Mouse (Mus musculus) neural tube, embryonic 15.5 days (tissue): ENCODE measurements around the gene Cpne7. TPM values are rescaled to one million over a fixed set of nuclear protein-coding genes. Genes with fewer than 3 reads are reported as not detected.
A peak's percentile ranks its signal among the peaks of the same experiment; 100 is the strongest.

Experiments
- ATAC-seq: fragments of 200-750 bp; cut with Nextera tagmentation; 2 replicates; pipeline ENCODE4 v1.8.0; 2017; ENCODE audit warnings: mild to moderate bottlenecking, moderate TSS enrichment, moderate library complexity; ENCODE audit not compliant: low FRiP score
- H3K27ac ChIP-seq: fragments of 300-500 bp; sonication (generic); replicated peaks from 2 replicates; pipeline ENCODE4 v1.5.1; 2015; ENCODE audit warnings: mild to moderate bottlenecking, inconsistent platforms
- H3K27me3 ChIP-seq: fragments of 300-500 bp; sonication (generic); replicated peaks from 2 replicates; pipeline ENCODE4 v1.6.1; 2015; ENCODE audit warnings: inconsistent platforms
- H3K36me3 ChIP-seq: fragments of 300-500 bp; sonication (generic); 2 replicates; pipeline ENCODE4 v1.6.1; 2015; ENCODE audit warnings: inconsistent platforms
- H3K4me1 ChIP-seq: fragments of 300-500 bp; sonication (generic); 2 replicates; pipeline ENCODE4 v1.6.1; 2015; ENCODE audit warnings: inconsistent platforms
- H3K4me2 ChIP-seq: fragments of 300-500 bp; sonication (generic); 2 replicates; pipeline ENCODE4 v1.6.1; 2015; ENCODE audit warnings: inconsistent platforms, mild to moderate bottlenecking, moderate library complexity
- H3K4me3 ChIP-seq: fragments of 300-500 bp; sonication (generic); replicated peaks from 2 replicates; pipeline ENCODE4 v1.5.1; 2015; ENCODE audit warnings: mild to moderate bottlenecking, inconsistent platforms
- H3K9ac ChIP-seq: fragments of 300-500 bp; sonication (generic); replicated peaks from 2 replicates; pipeline ENCODE4 v1.6.1; 2015; ENCODE audit warnings: mild to moderate bottlenecking, inconsistent platforms
- H3K9me3 ChIP-seq: fragments of 300-500 bp; sonication (generic); replicated peaks from 2 replicates; pipeline ENCODE4 v1.6.1; 2016; ENCODE audit warnings: inconsistent platforms
- WGBS: fragments of 180-500 bp; shearing (Covaris S2); methylation state at CpG from one replicate; pipeline ENCODE4 v1.1.7; 2015; ENCODE audit warnings: mixed read lengths; 5-methylcytosine and 5-hydroxymethylcytosine counted together
- polyA plus RNA-seq: library from polyadenylated mRNA; unstranded; fragments of >200 nt; fragmentation: Nextera tagmentation; extraction: Ambion mirVana; gene quantifications from 2 replicates; pipeline ENCODE4 v1.2.1, GENCODE M21; 2015

The Cpne7 gene
- polyA plus RNA-seq, 1 experiment from 2014 or later, result 4.7 TPM

DNA sequence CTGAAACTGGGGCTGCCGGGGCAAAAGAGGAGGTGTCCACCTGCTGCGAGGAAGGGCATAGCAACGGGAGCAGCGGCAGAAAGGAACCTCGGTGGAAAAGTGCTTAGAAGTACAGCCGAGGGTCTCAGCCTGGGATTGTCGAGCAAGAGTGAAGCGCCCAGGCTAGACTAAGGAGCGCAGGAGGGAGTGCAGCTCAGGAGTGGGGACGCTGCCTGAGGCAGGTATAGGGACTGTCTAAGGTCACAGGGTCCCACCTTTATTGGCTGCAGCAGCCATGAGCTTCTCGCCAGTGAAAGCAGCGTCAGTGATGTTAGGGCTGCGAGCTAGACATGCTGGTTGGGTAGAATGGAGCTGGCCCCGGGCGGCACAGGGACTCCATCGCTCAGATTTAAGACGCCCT is 570 bp downstream of the Cpne7 start:
- H3K4me2 ChIP-seq, result peak overlapping the region; percentile 89
- no peak overlapping the region for H3K27ac ChIP-seq
- peaks cover 57% of the 10 kb centered on the region for H3K27me3 ChIP-seq
- H3K9ac ChIP-seq, result peak overlapping the region; percentile 51
- H3K36me3 ChIP-seq, result no peaks in the 10 kb centered on the region
- WGBS, result 2% methylated on average over 17 of the region's 17 CpGs
- no peak for ATAC-seq
- no peaks in the 10 kb centered on the region for H3K9me3 ChIP-seq
- H3K4me1 ChIP-seq, result peaks cover 18% of the 10 kb centered on the region
- peak overlapping the region; percentile 47 for H3K4me3 ChIP-seq

DNA sequence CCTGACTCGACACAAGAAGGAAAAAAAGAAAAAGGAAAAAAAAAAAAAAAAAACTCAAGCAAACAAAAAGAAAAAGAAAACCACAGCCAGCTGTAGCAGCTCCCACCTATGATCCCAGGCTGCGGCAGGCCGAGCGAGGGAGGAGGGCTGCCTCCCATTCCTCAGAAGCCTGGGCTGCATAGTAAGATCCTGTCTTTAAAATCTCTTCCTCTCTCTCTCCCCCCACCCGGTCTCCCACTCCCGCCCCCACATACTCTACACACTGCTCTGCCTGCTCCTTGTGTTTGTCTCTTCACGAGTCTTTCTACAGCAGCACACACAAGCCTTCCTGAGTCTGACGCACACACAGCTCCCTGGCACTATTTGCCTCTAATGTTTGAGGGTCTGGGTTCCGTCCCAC is 4.9 kb downstream of the Cpne7 start:
- Histone ChIP-seq H3K4me2 (no peak overlapping the region), H3K4me3 (no peak overlapping the region), H3K9me3 (no peaks in the 10 kb centered on the region), H3K9ac (no peak overlapping the region), H3K36me3 (no peaks in the 10 kb centered on the region), H3K4me1 (peaks cover 11% of the 10 kb centered on the region), H3K27ac (no peak overlapping the region), H3K27me3 (peaks cover 62% of the 10 kb centered on the region)
- 76% methylated on average over 9 of the region's 9 CpGs for WGBS
- ATAC-seq, result no peak

DNA sequence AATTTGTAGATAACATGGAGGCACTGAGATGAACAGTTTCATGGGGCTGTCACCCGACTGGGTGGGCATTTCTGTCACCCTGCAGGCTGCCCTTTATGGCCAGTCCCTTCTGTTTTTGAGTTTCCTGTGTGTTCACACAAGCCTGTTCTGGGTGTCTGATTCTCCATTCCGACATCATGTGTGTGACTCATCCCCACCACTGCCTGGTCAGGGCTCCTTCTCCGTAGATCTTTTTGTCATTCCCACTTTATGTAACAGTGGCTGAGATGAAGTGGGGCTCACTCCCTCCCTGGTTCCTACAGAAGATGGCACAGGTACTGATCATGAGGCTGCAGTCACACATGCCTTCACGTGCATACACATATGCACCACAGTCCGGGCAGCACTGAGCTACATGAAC is 5.5 kb downstream of the Cpne7 start:
- no peak overlapping the region for H3K4me3 ChIP-seq
- no peak overlapping the region for H3K4me2 ChIP-seq
- no peaks in the 10 kb centered on the region for H3K36me3 ChIP-seq
- peaks cover 61% of the 10 kb centered on the region for H3K27me3 ChIP-seq
- ATAC-seq, result no peak
- WGBS, result 85% methylated on average over 5 of the region's 5 CpGs
- H3K27ac ChIP-seq, result no peak overlapping the region
- H3K4me1 ChIP-seq, result peaks cover 5% of the 10 kb centered on the region
- no peaks in the 10 kb centered on the region for H3K9me3 ChIP-seq
- H3K9ac ChIP-seq, result no peak overlapping the region

GRCm38 (mm10) chr8:123126193-123126816 is 9.1 kb downstream of the Cpne7 start:
- ATAC-seq, result no peak
- Histone ChIP-seq H3K4me3 (no peak overlapping the region), H3K27me3 (peaks cover 38% of the 10 kb centered on the region), H3K4me1 (no peaks in the 10 kb centered on the region; the same call in 1 of the 2 replicates), H3K4me2 (no peak overlapping the region), H3K9ac (no peak overlapping the region), H3K36me3 (no peaks in the 10 kb centered on the region), H3K27ac (no peak overlapping the region), H3K9me3 (no peaks in the 10 kb centered on the region)
- 5% methylated on average over 19 of the region's 19 CpGs for WGBS

- WGBS, result 71% methylated on average over 9 of the region's 9 CpGs
- ATAC-seq, result no peak
- no peak overlapping the region for H3K9ac ChIP-seq
- no peaks in the 10 kb centered on the region for H3K36me3 ChIP-seq
- H3K27me3 ChIP-seq, result peaks cover 20% of the 10 kb centered on the region
- no peaks in the 10 kb centered on the region for H3K9me3 ChIP-seq
- H3K4me1 ChIP-seq, result peaks cover 15% of the 10 kb centered on the region
- H3K4me2 ChIP-seq, result no peak overlapping the region
- no peak overlapping the region for H3K27ac ChIP-seq
- no peak overlapping the region for H3K4me3 ChIP-seq
Measured at GRCm38 (mm10) chr8:123131041-123131440, 13.9 kb downstream of the Cpne7 start.

GRCm38 (mm10) chr8:123132953-123133352 is 15.8 kb downstream of the Cpne7 start:
- no peak overlapping the region for H3K4me3 ChIP-seq
- no peak overlapping the region for H3K9ac ChIP-seq
- H3K4me2 ChIP-seq, result no peak overlapping the region
- H3K27ac ChIP-seq, result no peak overlapping the region
- WGBS, result 94% methylated on average over 2 of the region's 2 CpGs
- H3K4me1 ChIP-seq, result peaks cover 21% of the 10 kb centered on the region
- peaks cover 6% of the 10 kb centered on the region; the same call in 1 of the 2 replicates for H3K27me3 ChIP-seq
- no peak for ATAC-seq
- no peaks in the 10 kb centered on the region for H3K9me3 ChIP-seq
- no peaks in the 10 kb centered on the region for H3K36me3 ChIP-seq

- H3K27me3 ChIP-seq, result peaks cover 5% of the 10 kb centered on the region; the same call in 1 of the 2 replicates
- H3K4me1 ChIP-seq, result peaks cover 24% of the 10 kb centered on the region
- H3K9ac ChIP-seq, result no peak overlapping the region; the same call in 1 of the 2 replicates
- no peak overlapping the region for H3K4me2 ChIP-seq
- no peak for ATAC-seq
- H3K27ac ChIP-seq, result no peak overlapping the region
- no peak overlapping the region for H3K4me3 ChIP-seq
- WGBS, result 92% methylated on average over 11 of the region's 11 CpGs
- no peaks in the 10 kb centered on the region for H3K36me3 ChIP-seq
- no peaks in the 10 kb centered on the region for H3K9me3 ChIP-seq
Measured at GRCm38 (mm10) chr8:123134149-123134713, 17.1 kb downstream of the Cpne7 start.

DNA sequence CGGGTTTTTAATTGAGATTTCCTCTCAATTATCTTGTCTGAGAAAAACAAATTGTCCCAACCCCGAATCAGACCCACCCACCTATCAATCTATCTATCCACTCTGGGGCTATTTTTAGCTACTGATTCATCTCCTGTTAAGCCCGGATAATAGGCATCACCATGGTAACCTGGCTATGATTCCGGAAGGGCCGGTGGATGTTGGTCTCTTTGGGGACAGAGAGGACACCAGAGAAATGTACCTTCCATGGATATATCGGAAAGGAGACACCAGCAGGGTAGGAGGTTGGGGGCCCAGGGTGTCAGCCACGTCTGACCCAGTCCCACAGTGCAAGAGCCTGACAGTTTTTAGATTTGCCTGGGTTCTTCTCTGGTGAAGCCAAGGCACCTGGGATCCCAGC is 18.2 kb downstream of the Cpne7 start:
- ATAC-seq, result peak; percentile 80; the same call in 1 of the 2 replicates
- Histone ChIP-seq H3K36me3 (no peaks in the 10 kb centered on the region), H3K4me2 (peak overlapping the region; percentile 25), H3K27me3 (no peaks in the 10 kb centered on the region), H3K27ac (peak overlapping the region; percentile 39), H3K4me1 (peaks cover 24% of the 10 kb centered on the region), H3K9ac (no peak overlapping the region), H3K9me3 (no peaks in the 10 kb centered on the region), H3K4me3 (no peak overlapping the region)
- WGBS, result 11% methylated on average over 7 of the region's 7 CpGs

DNA sequence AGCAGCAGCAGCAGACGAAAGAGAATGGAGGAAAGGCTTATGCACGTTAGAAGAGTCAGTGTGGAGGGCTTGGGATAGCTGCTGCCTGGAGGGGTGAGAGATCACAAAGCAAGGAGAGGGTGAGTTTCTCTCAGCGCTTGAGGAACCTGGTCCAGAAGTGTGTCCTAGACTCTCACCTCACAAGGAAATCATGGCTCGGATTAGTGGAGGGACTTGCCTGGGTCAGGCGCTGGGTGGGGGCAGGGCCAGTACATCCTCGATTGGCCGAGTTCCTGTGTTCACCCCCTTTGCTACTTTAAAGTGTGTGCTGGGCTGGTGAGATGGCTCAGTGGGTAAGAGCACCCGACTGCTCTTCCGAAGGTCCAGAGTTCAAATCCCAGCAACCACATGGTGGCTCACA is 18.6 kb downstream of the Cpne7 start:
- no peaks in the 10 kb centered on the region for H3K36me3 ChIP-seq
- peak overlapping the region; percentile 39 for H3K27ac ChIP-seq
- no peaks in the 10 kb centered on the region for H3K27me3 ChIP-seq
- ATAC-seq, result 0 out of 2 replicates have a peak, but pooled peaks have one; percentile 7
- no peak overlapping the region for H3K9ac ChIP-seq
- H3K4me3 ChIP-seq, result no peak overlapping the region
- H3K4me2 ChIP-seq, result peak overlapping the region; percentile 25
- H3K9me3 ChIP-seq, result no peaks in the 10 kb centered on the region
- 51% methylated on average over 9 of the region's 9 CpGs for WGBS
- peaks cover 24% of the 10 kb centered on the region for H3K4me1 ChIP-seq

- Histone ChIP-seq H3K9ac (no peak overlapping the region), H3K27ac (no peak overlapping the region), H3K4me2 (no peak overlapping the region), H3K27me3 (no peaks in the 10 kb centered on the region), H3K4me3 (no peak overlapping the region), H3K4me1 (peaks cover 24% of the 10 kb centered on the region), H3K9me3 (no peaks in the 10 kb centered on the region), H3K36me3 (no peaks in the 10 kb centered on the region)
- WGBS, result 82% methylated on average over 9 of the region's 9 CpGs
- no peak for ATAC-seq
Measured at GRCm38 (mm10) chr8:123136287-123136686, 19.1 kb downstream of the Cpne7 start.

- WGBS, result 0% methylated on average over 2 of the region's 2 CpGs
- H3K27me3 ChIP-seq, result no peaks in the 10 kb centered on the region
- ATAC-seq, result no peak; the same call in 1 of the 2 replicates
- peaks cover 27% of the 10 kb centered on the region for H3K4me1 ChIP-seq
- no peak overlapping the region for H3K4me3 ChIP-seq
- no peaks in the 10 kb centered on the region for H3K36me3 ChIP-seq
- H3K9ac ChIP-seq, result no peak overlapping the region
- H3K4me2 ChIP-seq, result no peak overlapping the region
- H3K27ac ChIP-seq, result no peak overlapping the region; the same call in 1 of the 2 replicates
- H3K9me3 ChIP-seq, result no peaks in the 10 kb centered on the region
Measured at GRCm38 (mm10) chr8:123137645-123138077, 20.5 kb downstream of the Cpne7 start.

- no peaks in the 10 kb centered on the region for H3K36me3 ChIP-seq
- H3K4me1 ChIP-seq, result peaks cover 27% of the 10 kb centered on the region
- H3K9ac ChIP-seq, result no peak overlapping the region
- no peak overlapping the region for H3K4me2 ChIP-seq
- ATAC-seq, result no peak
- H3K27ac ChIP-seq, result no peak overlapping the region
- WGBS, result 65% methylated on average over 4 of the region's 4 CpGs
- no peaks in the 10 kb centered on the region for H3K27me3 ChIP-seq
- no peaks in the 10 kb centered on the region for H3K9me3 ChIP-seq
- H3K4me3 ChIP-seq, result no peak overlapping the region
Measured at GRCm38 (mm10) chr8:123138741-123139140, 21.6 kb downstream of the Cpne7 start.
